Mouse (Mus musculus): ENCODE results near the gene H1foo. TPM values are rescaled to one million over a fixed set of nuclear protein-coding genes. Genes with fewer than 3 reads are reported as not detected.
A peak's percentile ranks its signal among the peaks of the same experiment; 100 is the strongest.

Gene H1foo
- polyA plus RNA-seq, 1 experiment from 2014 or later, result not detected

DNA sequence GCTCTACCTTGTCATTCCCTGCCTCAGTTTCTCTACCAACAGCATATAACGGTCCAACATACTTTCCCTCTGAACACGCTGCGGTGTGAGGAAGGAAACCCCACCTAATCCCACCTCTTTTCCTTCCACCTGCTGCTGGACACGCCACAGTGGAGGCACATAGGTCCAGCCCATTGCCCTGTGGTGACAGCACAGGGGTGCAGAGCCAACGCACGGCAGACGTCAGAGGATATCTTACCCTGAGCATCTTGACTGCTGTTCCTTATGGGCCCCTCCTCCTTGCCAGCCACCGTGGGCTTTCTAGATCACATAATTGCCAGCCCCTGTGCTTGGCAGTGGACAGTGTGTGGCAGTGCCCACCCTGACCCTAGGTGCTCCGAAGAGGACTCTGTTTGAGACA, 45.7 kb downstream of the H1foo start:
- ATAC-seq (replicated peaks; ENCODE audit: extremely low read depth, insufficient read depth, low FRiP score), result no peak
- H3K9ac ChIP-seq (ENCODE audit: low read length), result peak overlapping the region; percentile 75
- peaks cover 18% of the 10 kb centered on the region for H3K4me1 ChIP-seq (ENCODE audit: control insufficient read depth, insufficient read depth, low read length)
- peak overlapping the region; percentile 61 for H3K4me3 ChIP-seq (ENCODE audit: low read length)
- WGBS, result 65% methylated on average over 9 of the region's 9 CpGs
- no peaks in the 10 kb centered on the region for H3K36me3 ChIP-seq (ENCODE audit: control insufficient read depth, insufficient read depth)
- H3K27ac ChIP-seq (ENCODE audit: low read length), result 0 out of 2 replicates have a peak overlapping the region, but pooled peaks have one; percentile 16
- peak overlapping the region; percentile 68 for H3K4me2 ChIP-seq (ENCODE audit: low read depth, low read length)
- peaks cover 9% of the 10 kb centered on the region for H3K9me3 ChIP-seq (replicated peaks; ENCODE audit: control insufficient read depth, low read length)
- H3K27me3 ChIP-seq (ENCODE audit: control insufficient read depth, insufficient read depth, low read length), result peaks cover 8% of the 10 kb centered on the region

DNA sequence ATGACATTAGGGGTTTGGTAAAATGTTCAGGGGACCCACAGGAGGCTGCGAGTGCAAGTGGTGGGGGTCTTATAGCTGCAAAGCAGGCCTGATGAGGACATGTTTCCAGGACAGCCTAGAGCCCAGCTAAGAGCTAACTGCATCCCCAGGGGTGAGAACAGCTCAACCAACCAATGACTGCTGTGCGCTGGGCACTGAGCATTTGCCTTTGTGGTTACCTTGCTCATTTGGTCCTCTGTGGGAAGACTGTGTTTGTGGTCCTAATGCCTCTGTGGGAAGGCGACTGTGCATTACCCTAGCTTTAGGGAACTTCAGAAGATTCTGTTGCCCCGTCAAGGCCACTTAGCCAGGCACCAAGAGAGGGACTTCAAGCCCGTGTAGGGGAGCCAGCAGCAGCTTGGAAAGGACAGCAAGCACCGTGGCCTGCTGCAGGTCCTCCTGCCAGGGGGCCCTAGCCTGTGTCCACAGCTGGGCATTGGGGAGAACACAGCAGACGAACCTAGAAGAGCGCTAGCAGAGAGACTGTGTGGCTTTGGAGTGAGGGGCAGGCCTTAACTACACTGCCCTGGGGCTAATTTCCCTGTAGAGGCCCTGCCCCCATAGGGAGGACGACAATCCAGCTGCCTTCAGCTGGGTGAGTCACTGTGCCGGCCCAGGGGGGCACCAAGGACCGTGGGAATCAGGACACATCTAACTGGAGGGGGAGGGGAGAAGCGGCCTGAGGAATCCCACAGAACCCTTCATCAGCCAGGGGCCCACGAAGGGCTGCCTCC, 46.6 kb downstream of the H1foo start:
- H3K9me3 ChIP-seq (replicated peaks; ENCODE audit: control insufficient read depth, low read length), result peaks cover 9% of the 10 kb centered on the region
- 41% methylated on average over 13 of the region's 13 CpGs for WGBS
- peak overlapping the region; percentile 68 for H3K4me2 ChIP-seq (ENCODE audit: low read depth, low read length)
- no peaks in the 10 kb centered on the region for H3K36me3 ChIP-seq (ENCODE audit: control insufficient read depth, insufficient read depth)
- ATAC-seq (replicated peaks; ENCODE audit: extremely low read depth, insufficient read depth, low FRiP score), result no peak
- H3K4me1 ChIP-seq (ENCODE audit: control insufficient read depth, insufficient read depth, low read length), result peaks cover 13% of the 10 kb centered on the region
- peak overlapping the region; percentile 75 for H3K9ac ChIP-seq (ENCODE audit: low read length)
- peak overlapping the region; percentile 60 for H3K27ac ChIP-seq (ENCODE audit: low read length)
- peaks cover 8% of the 10 kb centered on the region for H3K27me3 ChIP-seq (ENCODE audit: control insufficient read depth, insufficient read depth, low read length)
- peak overlapping the region; percentile 61 for H3K4me3 ChIP-seq (ENCODE audit: low read length)

DNA sequence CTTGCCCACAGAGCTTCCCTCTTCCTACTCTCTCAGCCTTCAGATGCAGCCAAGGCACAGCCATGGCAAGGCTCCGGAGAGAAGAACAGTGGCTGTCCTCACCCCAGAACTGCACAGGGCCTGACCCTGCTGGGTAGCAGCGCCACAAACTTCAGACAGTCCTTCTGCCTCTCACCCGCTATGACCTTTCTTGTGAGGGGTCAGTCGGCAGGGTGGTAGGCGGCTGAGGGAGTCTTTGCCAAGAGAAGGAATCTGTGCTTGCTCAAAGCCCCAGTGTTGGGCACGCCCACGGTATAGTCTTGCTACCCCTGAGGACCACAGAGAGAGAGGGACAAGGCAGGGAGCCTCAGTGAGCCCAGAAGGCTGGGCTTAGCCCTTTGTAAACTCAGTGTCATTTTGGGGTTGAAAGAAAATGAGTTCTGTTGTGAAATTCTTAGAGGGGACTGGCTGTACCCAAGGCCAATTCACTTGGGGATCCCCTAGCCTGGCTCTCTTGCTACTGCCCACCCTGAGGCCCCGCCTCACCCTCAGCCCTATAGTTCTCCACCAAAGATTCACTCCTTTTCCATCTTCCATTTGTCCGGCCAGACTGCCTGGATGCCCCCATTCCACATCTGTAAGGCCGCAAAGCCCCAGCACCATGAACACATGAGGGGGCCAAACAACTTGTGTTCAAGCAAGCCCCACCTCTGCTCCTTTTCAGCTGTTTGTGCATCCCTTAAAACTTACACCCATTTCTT, 47.3 kb downstream of the H1foo start:
- Histone ChIP-seq H3K4me3 (ENCODE audit: low read length) (peak overlapping the region; percentile 61), H3K4me2 (ENCODE audit: low read depth, low read length) (peak overlapping the region; percentile 68), H3K9me3 (replicated peaks; ENCODE audit: control insufficient read depth, low read length) (peaks cover 9% of the 10 kb centered on the region), H3K36me3 (ENCODE audit: control insufficient read depth, insufficient read depth) (no peaks in the 10 kb centered on the region), H3K27ac (ENCODE audit: low read length) (peak overlapping the region; percentile 60), H3K4me1 (ENCODE audit: control insufficient read depth, insufficient read depth, low read length) (peaks cover 14% of the 10 kb centered on the region), H3K9ac (ENCODE audit: low read length) (peak overlapping the region; percentile 75), H3K27me3 (ENCODE audit: control insufficient read depth, insufficient read depth, low read length) (peaks cover 8% of the 10 kb centered on the region)
- 45% methylated on average over 10 of the region's 10 CpGs for WGBS
- no peak for ATAC-seq (replicated peaks; ENCODE audit: extremely low read depth, insufficient read depth, low FRiP score)

DNA sequence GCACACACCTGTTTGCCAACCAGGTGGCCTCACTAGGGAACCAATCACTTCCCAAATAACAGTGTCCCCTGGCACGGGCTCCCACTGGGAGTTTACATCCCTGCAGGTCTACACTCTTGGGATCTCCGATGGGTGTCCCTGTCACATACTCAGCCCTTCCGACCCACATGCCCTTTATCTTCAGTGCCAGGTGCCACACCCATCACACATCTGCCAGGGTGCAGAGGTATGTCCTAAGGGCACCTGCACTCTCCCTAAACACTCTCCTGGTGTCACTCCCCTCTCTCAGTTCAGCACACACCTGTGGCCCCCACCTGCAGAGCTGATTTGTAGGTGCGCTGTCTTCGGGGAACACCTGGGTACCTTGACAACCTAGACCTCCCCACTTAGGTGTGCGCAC, 48.2 kb downstream of the H1foo start:
- peaks cover 8% of the 10 kb centered on the region for H3K27me3 ChIP-seq (ENCODE audit: control insufficient read depth, insufficient read depth, low read length)
- ATAC-seq (replicated peaks; ENCODE audit: extremely low read depth, insufficient read depth, low FRiP score), result no peak
- H3K9me3 ChIP-seq (replicated peaks; ENCODE audit: control insufficient read depth, low read length), result peaks cover 9% of the 10 kb centered on the region
- 52% methylated on average over 6 of the region's 6 CpGs for WGBS
- peak overlapping the region; percentile 75 for H3K9ac ChIP-seq (ENCODE audit: low read length)
- peaks cover 11% of the 10 kb centered on the region for H3K4me1 ChIP-seq (ENCODE audit: control insufficient read depth, insufficient read depth, low read length)
- H3K27ac ChIP-seq (ENCODE audit: low read length), result peak overlapping the region; percentile 78; the same call in 1 of the 2 replicates
- H3K36me3 ChIP-seq (ENCODE audit: control insufficient read depth, insufficient read depth), result no peaks in the 10 kb centered on the region
- peak overlapping the region; percentile 61 for H3K4me3 ChIP-seq (ENCODE audit: low read length)
- H3K4me2 ChIP-seq (ENCODE audit: low read depth, low read length), result peak overlapping the region; percentile 68

DNA sequence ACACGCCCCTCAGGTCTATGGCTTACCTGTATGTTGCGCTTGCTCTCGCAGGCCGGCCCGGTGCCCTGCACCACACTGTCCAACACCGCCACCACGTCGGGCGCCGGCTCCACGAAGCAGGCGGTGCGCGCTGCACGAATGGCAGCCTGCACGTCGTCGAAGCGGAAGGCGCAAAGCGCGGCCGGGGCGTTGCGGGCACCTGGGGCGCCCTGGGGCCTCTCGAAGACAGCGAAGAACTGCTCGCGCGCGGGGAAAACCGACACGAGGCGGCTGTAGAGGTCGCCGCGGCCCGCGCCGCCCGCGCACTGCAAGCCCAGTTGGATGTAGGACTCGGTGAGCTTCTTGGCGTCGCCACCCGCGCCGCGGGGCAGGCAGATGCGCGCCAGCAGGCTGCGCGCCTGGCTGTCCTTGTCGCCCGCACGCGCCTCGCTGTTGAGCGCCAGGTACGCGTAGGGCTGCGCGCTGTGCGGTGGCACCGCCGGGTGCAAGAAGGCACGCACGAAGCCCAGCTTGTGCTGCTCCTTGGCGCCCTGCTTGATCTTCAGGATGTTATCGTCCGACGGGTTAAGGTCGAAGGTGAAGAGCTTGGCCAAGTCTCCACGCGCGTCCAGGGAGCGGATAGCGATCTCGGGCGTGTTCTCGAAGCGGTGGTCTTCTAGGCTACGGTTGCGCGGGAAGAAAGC, 48.9 kb downstream of the H1foo start:
- Histone ChIP-seq H3K4me1 (ENCODE audit: control insufficient read depth, insufficient read depth, low read length) (peaks cover 11% of the 10 kb centered on the region), H3K4me3 (ENCODE audit: low read length) (peak overlapping the region; percentile 61)
- 1% methylated on average over 86 of the region's 86 CpGs for WGBS

DNA sequence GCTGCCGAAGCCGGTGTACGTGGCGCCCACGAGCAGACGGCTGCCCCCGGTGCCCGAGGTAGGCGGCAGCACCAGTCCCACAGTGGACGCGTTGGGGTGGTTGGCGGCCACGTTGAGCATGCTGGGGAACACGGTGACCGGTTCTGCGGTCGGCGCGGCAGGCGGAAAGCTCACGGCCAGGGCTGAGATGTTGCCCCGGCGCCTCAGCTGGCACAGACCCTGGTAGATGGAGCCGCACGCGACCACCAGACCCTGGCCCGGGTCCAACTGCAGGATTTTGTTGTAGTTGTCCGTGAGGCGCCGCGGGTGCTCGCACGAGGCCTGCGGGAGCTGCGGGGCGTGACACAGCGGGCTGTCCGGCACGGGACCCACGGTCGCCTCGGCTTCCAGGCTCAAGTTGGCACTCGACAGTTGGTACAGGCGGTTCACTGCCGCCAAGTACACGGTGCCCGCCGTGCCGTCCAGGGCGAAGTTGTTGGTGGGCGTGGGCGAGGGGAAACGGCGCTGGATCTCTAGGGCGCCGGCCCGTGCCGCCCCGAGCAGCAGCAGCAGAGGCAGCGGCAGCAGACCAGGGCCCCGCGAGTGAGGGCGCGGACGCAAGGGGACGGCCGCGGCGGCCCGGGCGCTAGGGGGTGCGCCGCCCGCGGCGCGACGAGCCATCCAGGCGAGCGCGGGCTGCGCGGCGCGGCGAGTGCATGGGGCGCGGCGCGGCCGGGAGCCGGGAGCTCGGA, 49.6 kb downstream of the H1foo start:
- Histone ChIP-seq H3K27ac (ENCODE audit: low read length) (peak overlapping the region; percentile 78), H3K4me3 (ENCODE audit: low read length) (peak overlapping the region; percentile 61), H3K4me1 (ENCODE audit: control insufficient read depth, insufficient read depth, low read length) (peaks cover 13% of the 10 kb centered on the region), H3K9me3 (replicated peaks; ENCODE audit: control insufficient read depth, low read length) (peaks cover 9% of the 10 kb centered on the region), H3K27me3 (ENCODE audit: control insufficient read depth, insufficient read depth, low read length) (peaks cover 8% of the 10 kb centered on the region), H3K36me3 (ENCODE audit: control insufficient read depth, insufficient read depth) (no peaks in the 10 kb centered on the region), H3K4me2 (ENCODE audit: low read depth, low read length) (peak overlapping the region; percentile 68), H3K9ac (ENCODE audit: low read length) (peak overlapping the region; percentile 75)
- ATAC-seq (replicated peaks; ENCODE audit: extremely low read depth, insufficient read depth, low FRiP score), result no peak
- under 1% methylated on average over 80 of the region's 93 CpGs for WGBS

More for the DNA sequence above, 48.9 kb downstream of the H1foo start:
- Histone ChIP-seq H3K27me3 (ENCODE audit: control insufficient read depth, insufficient read depth, low read length) (peaks cover 8% of the 10 kb centered on the region), H3K9me3 (replicated peaks; ENCODE audit: control insufficient read depth, low read length) (peaks cover 9% of the 10 kb centered on the region), H3K27ac (ENCODE audit: low read length) (peak overlapping the region; percentile 78), H3K36me3 (ENCODE audit: control insufficient read depth, insufficient read depth) (no peaks in the 10 kb centered on the region), H3K4me2 (ENCODE audit: low read depth, low read length) (peak overlapping the region; percentile 68), H3K9ac (ENCODE audit: low read length) (peak overlapping the region; percentile 75)
- no peak for ATAC-seq (replicated peaks; ENCODE audit: extremely low read depth, insufficient read depth, low FRiP score)

DNA sequence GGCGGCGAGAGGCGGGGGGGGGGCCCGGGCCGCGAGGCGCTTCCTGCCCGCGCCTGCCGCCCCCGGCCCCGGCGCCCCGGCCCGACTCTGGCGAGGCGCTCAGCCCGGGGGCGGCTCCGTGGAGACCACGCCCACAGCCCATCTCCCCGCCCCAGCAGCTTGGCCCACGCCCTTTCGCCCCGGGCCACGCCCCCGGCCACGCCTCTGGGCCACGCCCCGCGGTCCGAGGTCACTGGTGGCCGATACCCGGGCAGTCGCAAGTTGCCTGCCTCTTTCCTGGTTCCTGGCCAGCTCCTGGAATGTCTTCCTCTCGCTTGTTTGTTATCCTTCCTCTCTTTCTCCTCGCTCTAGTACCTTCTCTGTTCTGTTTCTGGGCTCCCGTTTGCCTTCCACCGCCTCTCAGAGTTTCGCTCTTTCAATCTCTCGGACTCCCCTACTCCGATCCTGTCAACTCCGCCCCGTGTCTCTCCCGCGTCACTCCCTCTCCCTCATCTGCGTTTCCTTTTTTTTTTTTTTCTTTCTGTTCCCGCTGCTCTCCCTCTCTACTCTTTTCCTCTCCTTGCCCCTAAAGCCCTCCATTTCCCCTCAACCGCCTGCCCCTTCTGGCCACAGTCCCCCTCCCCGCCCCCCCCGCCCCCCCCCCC, 50.3 kb downstream of the H1foo start, which contains the start of gene Plxnd1:
Plxnd1 (minus strand) TSS at position 129 of the 644 bp plus-strand sequence.
- WGBS, result 1% methylated on average over 34 of the region's 51 CpGs
- peak; percentile 61 for ATAC-seq (replicated peaks; ENCODE audit: extremely low read depth, insufficient read depth, low FRiP score)
- H3K36me3 ChIP-seq (ENCODE audit: control insufficient read depth, insufficient read depth), result no peaks in the 10 kb centered on the region
- peaks cover 13% of the 10 kb centered on the region for H3K4me1 ChIP-seq (ENCODE audit: control insufficient read depth, insufficient read depth, low read length)
- peak within 1 kb of the TSS; percentile 90 for H3K27ac ChIP-seq (ENCODE audit: low read length)
- H3K4me3 ChIP-seq (ENCODE audit: low read length), result peak within 1 kb of the TSS; percentile 61
- H3K27me3 ChIP-seq (ENCODE audit: control insufficient read depth, insufficient read depth, low read length), result peaks cover 8% of the 10 kb centered on the region
- peak within 1 kb of the TSS; percentile 68 for H3K4me2 ChIP-seq (ENCODE audit: low read depth, low read length)
- H3K9me3 ChIP-seq (replicated peaks; ENCODE audit: control insufficient read depth, low read length), result peaks cover 9% of the 10 kb centered on the region
- peak within 1 kb of the TSS; percentile 75 for H3K9ac ChIP-seq (ENCODE audit: low read length)

DNA sequence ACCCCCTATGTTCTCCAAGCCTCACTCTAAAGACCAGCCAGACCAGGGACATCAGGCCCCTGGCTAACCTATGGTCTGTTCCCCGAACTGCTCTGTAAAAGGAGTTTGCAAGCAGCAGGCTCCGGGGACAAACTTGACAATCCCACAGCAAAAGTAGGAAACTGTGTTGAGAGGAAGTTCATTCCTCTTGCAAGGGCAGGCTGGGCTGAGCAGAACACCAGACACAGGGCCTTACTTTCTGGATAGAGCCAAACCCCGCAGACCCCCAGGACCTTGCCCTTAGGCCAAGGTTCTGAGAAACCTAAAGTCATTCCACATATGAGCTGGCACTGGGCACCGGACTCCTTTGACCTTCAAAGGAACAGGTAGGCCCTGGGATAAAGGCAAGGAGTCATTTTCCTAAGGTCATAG, 50.8 kb downstream of the H1foo start:
- Histone ChIP-seq H3K9me3 (replicated peaks; ENCODE audit: control insufficient read depth, low read length) (peaks cover 9% of the 10 kb centered on the region), H3K4me3 (ENCODE audit: low read length) (peak overlapping the region; percentile 61), H3K36me3 (ENCODE audit: control insufficient read depth, insufficient read depth) (no peaks in the 10 kb centered on the region), H3K4me1 (ENCODE audit: control insufficient read depth, insufficient read depth, low read length) (peaks cover 13% of the 10 kb centered on the region), H3K9ac (ENCODE audit: low read length) (peak overlapping the region; percentile 46; the same call in 1 of the 2 replicates), H3K27me3 (ENCODE audit: control insufficient read depth, insufficient read depth, low read length) (peaks cover 8% of the 10 kb centered on the region), H3K27ac (ENCODE audit: low read length) (peak overlapping the region; percentile 90), H3K4me2 (ENCODE audit: low read depth, low read length) (peak overlapping the region; percentile 68)
- WGBS, result 53% methylated on average over 4 of the region's 4 CpGs
- no peak for ATAC-seq (replicated peaks; ENCODE audit: extremely low read depth, insufficient read depth, low FRiP score)
